Mouse (Mus musculus) lung, postnatal 0 days (tissue): ENCODE data around the gene Rpl10. TPM values are rescaled to one million over a fixed set of nuclear protein-coding genes. Genes with fewer than 3 reads are reported as not detected.
A peak's percentile ranks its signal among the peaks of the same experiment; 100 is the strongest.

Source experiments
- ATAC-seq: fragments of 200-750 bp; cut with Nextera tagmentation; 2 replicates; pipeline ENCODE4 v1.8.0; 2017; ENCODE audit warnings: moderate library complexity
- DNase-seq: peaks from one replicate; pipeline ENCODE4 v3.0.0-alpha.2; 2016; ENCODE audit warnings: low spot score
- H3K27ac ChIP-seq: fragments of 300-500 bp; sonication (generic); 2 replicates; pipeline ENCODE4 v1.5.1; 2014; ENCODE audit warnings: antibody characterized with exemption, mild to moderate bottlenecking, low read length, mixed read lengths
- H3K27me3 ChIP-seq: fragments of 300-500 bp; sonication (generic); replicated peaks from 2 replicates; pipeline ENCODE4 v1.6.1; 2014; ENCODE audit warnings: low read length, mixed read lengths; ENCODE audit not compliant: insufficient read depth
- H3K36me3 ChIP-seq: fragments of 300-500 bp; sonication (generic); 2 replicates; pipeline ENCODE4 v1.6.1; 2014; ENCODE audit warnings: low read length, mixed read lengths; ENCODE audit not compliant: insufficient read depth
- H3K4me1 ChIP-seq: fragments of 300-500 bp; sonication (generic); 2 replicates; pipeline ENCODE4 v1.6.1; 2014; ENCODE audit warnings: antibody characterized with exemption, low read depth, low read length, mixed read lengths; ENCODE audit not compliant: insufficient read depth
- H3K4me2 ChIP-seq: fragments of 300-500 bp; sonication (generic); replicated peaks from 2 replicates; pipeline ENCODE4 v1.6.1; 2014; ENCODE audit warnings: low read depth, mild to moderate bottlenecking, low read length, moderate library complexity, mixed read lengths
- H3K4me3 ChIP-seq: fragments of 300-500 bp; sonication (generic); 2 replicates; pipeline ENCODE4 v1.5.1; 2014; ENCODE audit warnings: low read depth, low read length
- H3K9ac ChIP-seq: fragments of 300-500 bp; sonication (generic); replicated peaks from 2 replicates; pipeline ENCODE4 v1.6.1; 2014; ENCODE audit warnings: low read depth, mild to moderate bottlenecking
- H3K9me3 ChIP-seq: fragments of 300-500 bp; sonication (generic); 2 replicates; pipeline ENCODE4 v1.6.1; 2016; ENCODE audit warnings: low read length, mixed read lengths
- CTCF ChIP-seq: IDR thresholded peaks from 2 replicates; pipeline ENCODE4 v1.5.1; 2016; ENCODE audit warnings: antibody characterized with exemption, mild to moderate bottlenecking
- EP300 ChIP-seq: IDR thresholded peaks from 2 replicates; pipeline ENCODE4 v1.6.1; 2016; ENCODE audit warnings: antibody characterized with exemption, mild to moderate bottlenecking, control low read depth
- WGBS: fragments of 180-500 bp; shearing (Covaris S2); extraction: QIAGEN DNeasy Blood & Tissue Kit; methylation state at CpG from one replicate; pipeline ENCODE4 v1.1.7; 2014; 5-methylcytosine and 5-hydroxymethylcytosine counted together
- microRNA-seq: library from miRNA; unstranded; fragments of <30 nt; microRNA quantifications from one replicate; pipeline ENCODE4, GENCODE M21; 2016
- polyA plus RNA-seq: library from polyadenylated mRNA; unstranded; fragments of >200 nt; fragmentation: Nextera tagmentation; extraction: Ambion mirVana; gene quantifications from 2 replicates; pipeline ENCODE4 v1.2.1, GENCODE M21; 2015

The Rpl10 gene
- polyA plus RNA-seq, 1 experiment from 2014 or later, result 759 TPM

DNA sequence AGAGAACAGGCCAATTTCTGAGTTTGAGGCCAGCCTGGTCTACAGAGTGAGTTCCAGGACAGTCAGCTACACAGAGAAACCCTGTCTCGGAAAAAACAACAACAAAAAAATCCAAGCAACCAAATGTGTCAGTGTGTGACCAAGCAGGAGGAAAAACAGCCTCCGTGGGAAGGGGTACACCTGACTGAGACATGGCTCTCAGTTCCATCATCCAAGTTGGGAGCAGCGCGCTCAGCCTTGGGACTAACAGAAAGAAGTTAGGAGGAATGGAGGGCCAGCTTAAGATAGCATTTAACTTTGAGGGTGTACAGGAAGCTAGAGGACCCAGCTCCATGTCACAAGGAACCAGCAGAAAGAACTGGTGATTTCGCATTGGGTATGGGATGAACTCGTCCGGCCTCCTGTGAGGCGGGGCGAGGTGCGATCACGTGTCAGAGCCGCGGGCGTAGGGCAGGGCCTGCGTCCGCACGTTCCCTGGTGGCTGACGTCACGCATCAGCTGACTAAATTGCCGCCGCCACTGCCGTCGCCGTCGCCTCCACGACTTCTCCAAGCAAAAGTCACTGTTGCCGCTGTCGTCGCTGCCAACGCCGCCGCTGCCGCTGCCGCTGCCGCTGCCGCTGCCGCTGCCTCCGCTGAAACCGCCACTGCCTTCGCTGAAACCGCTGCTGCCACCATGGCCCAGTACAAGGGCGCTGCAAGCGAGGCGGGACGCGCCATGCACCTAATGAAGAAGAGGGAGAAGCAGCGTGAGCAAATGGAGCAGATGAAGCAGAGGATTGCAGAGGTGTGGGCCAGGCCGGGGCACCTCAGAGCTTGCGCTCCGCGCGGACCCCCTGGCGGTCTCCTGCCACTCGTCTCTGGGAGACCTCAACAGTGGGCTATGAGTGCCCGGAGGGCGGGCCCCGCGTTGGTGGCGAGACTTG is 42.2 kb downstream of the Rpl10 start, which contains the start of gene Fam50a:
Gene Fam50a (plus strand): TSS at position 494 of the 925 bp plus-strand sequence.
- peak within 1 kb of the TSS; percentile 66 for H3K4me2 ChIP-seq
- 11% methylated on average over 46 of the region's 59 CpGs for WGBS
- no peaks in the 10 kb centered on the region for H3K4me1 ChIP-seq
- H3K27me3 ChIP-seq, result no peaks in the 10 kb centered on the region
- DNase-seq, result peak; percentile 94
- TF ChIP-seq CTCF, result peak; percentile 19; the same call in 1 of the 2 replicates
- TF ChIP-seq EP300, result no peak
- H3K9ac ChIP-seq, result peak within 1 kb of the TSS; percentile 70
- no peaks in the 10 kb centered on the region for H3K36me3 ChIP-seq
- H3K27ac ChIP-seq, result peak within 1 kb of the TSS; percentile 83
- H3K9me3 ChIP-seq, result no peaks in the 10 kb centered on the region
- ATAC-seq, result peak; percentile 99
- peak within 1 kb of the TSS; percentile 54 for H3K4me3 ChIP-seq

Small RNAs within 50 kb of the gene (microRNA-seq; reads per million reads assigned to microRNA genes)
- not detected for gene Mir7091
- not detected for gene Mir7092

Other genes with a start within 250 kb of the Rpl10 start
- gene Irak1, start 246.9 kb upstream of the Rpl10 start, polyA plus RNA-seq, result 39.4 and 39.5 TPM in 2 replicates
- gene Opn1mw, start 143.3 kb upstream of the Rpl10 start, polyA plus RNA-seq, result not detected in 2 replicates
- 9.8 and 10.0 TPM in 2 replicates for gene Mecp2, start 135.4 kb upstream of the Rpl10 start, polyA plus RNA-seq
- not detected in 2 replicates for gene Tex28, start 103.0 kb upstream of the Rpl10 start, polyA plus RNA-seq
- not detected in 2 replicates for gene Tktl1, start 93.6 kb upstream of the Rpl10 start, polyA plus RNA-seq
- gene Flna, start 21.0 kb upstream of the Rpl10 start, polyA plus RNA-seq, result 171 and 179 TPM in 2 replicates
- 16.1 and 18.6 TPM in 2 replicates for gene Emd, start 16.1 kb upstream of the Rpl10 start, polyA plus RNA-seq
- 82.7 and 84.9 TPM in 2 replicates for gene Taz, start 11.1 kb downstream of the Rpl10 start, polyA plus RNA-seq
- 27.7 and 33.0 TPM in 2 replicates for gene Dnase1l1, start 11.5 kb downstream of the Rpl10 start, polyA plus RNA-seq
- 129 and 140 TPM in 2 replicates for gene Atp6ap1, start 26.3 kb downstream of the Rpl10 start, polyA plus RNA-seq
- 96.7 and 113 TPM in 2 replicates for gene Gdi1, start 34.2 kb downstream of the Rpl10 start, polyA plus RNA-seq
- 47.1 and 49.6 TPM in 2 replicates for gene Fam50a, start 42.2 kb downstream of the Rpl10 start, polyA plus RNA-seq
- gene Plxna3, start 58.3 kb downstream of the Rpl10 start, polyA plus RNA-seq, result 1.6 and 1.7 TPM in 2 replicates
- 75.0 and 82.6 TPM in 2 replicates for gene Lage3, start 82.8 kb downstream of the Rpl10 start, polyA plus RNA-seq
- 53.0 and 56.2 TPM in 2 replicates for gene Ubl4a, start 102.4 kb downstream of the Rpl10 start, polyA plus RNA-seq
- 25.0 and 25.6 TPM in 2 replicates for gene Slc10a3, start 102.5 kb downstream of the Rpl10 start, polyA plus RNA-seq
- gene Fam3a, start 122.5 kb downstream of the Rpl10 start, polyA plus RNA-seq, result 36.9 and 42.9 TPM in 2 replicates
- gene Ikbkg, start 122.5 kb downstream of the Rpl10 start, polyA plus RNA-seq, result 15.1 and 16.6 TPM in 2 replicates
- 24.9 and 27.6 TPM in 2 replicates for gene G6pdx, start 158.4 kb downstream of the Rpl10 start, polyA plus RNA-seq
- not detected in 2 replicates for gene Gm6880, start 210.6 kb downstream of the Rpl10 start, polyA plus RNA-seq